Mouse (Mus musculus) CD4-positive helper T cell, adult 2 months (primary cell): Measurements from ENCODE around the gene Snx14.

Experiments
- DNase-seq: peaks from one replicate; pipeline ENCODE4 v3.0.0-alpha.2; 2012; ENCODE audit warnings: low read depth, missing footprints, low spot score

Gene Snx14

GRCm38 (mm10) chr9:88380542-88380941, 58.2 kb downstream of the Snx14 start:
- no peak for DNase-seq

GRCm38 (mm10) chr9:88380076-88380475, 58.7 kb downstream of the Snx14 start:
- DNase-seq: peak; percentile 88

- DNase-seq: peak; percentile 7
Measured at GRCm38 (mm10) chr9:88379057-88379456, 59.7 kb downstream of the Snx14 start.

- DNase-seq: no peak
Measured at GRCm38 (mm10) chr9:88377483-88377882, 61.3 kb downstream of the Snx14 start.

- no peak for DNase-seq
Measured at GRCm38 (mm10) chr9:88373001-88373400, 65.8 kb downstream of the Snx14 start.

- no peak for DNase-seq
Measured at GRCm38 (mm10) chr9:88371201-88371600, 67.6 kb downstream of the Snx14 start.

- no peak for DNase-seq
Measured at GRCm38 (mm10) chr9:88369666-88370065, 69.1 kb downstream of the Snx14 start.

- no peak for DNase-seq
Measured at GRCm38 (mm10) chr9:88368476-88368875, 70.3 kb downstream of the Snx14 start.

- DNase-seq: no peak
Measured at GRCm38 (mm10) chr9:88367751-88368150, 71.0 kb downstream of the Snx14 start.

GRCm38 (mm10) chr9:88367322-88367721, 71.4 kb downstream of the Snx14 start:
- no peak for DNase-seq

- DNase-seq: no peak
Measured at GRCm38 (mm10) chr9:88366819-88367218, 71.9 kb downstream of the Snx14 start.

GRCm38 (mm10) chr9:88366308-88366707, 72.5 kb downstream of the Snx14 start:
- peak; percentile 35 for DNase-seq

- DNase-seq: no peak
Measured at GRCm38 (mm10) chr9:88363102-88363501, 75.7 kb downstream of the Snx14 start.

GRCm38 (mm10) chr9:88362055-88362850, 76.5 kb downstream of the Snx14 start:
- DNase-seq: peak; percentile 35

GRCm38 (mm10) chr9:88361211-88361909, 77.4 kb downstream of the Snx14 start:
- DNase-seq: no peak

- DNase-seq: no peak
Measured at GRCm38 (mm10) chr9:88359140-88359539, 79.6 kb downstream of the Snx14 start.

GRCm38 (mm10) chr9:88357173-88357572, 81.6 kb downstream of the Snx14 start:
- peak; percentile 48 for DNase-seq

GRCm38 (mm10) chr9:88353459-88353858, 85.3 kb downstream of the Snx14 start:
- no peak for DNase-seq

GRCm38 (mm10) chr9:88352741-88353140, 86.0 kb downstream of the Snx14 start:
- no peak for DNase-seq

GRCm38 (mm10) chr9:88351163-88351562, 87.6 kb downstream of the Snx14 start:
- no peak for DNase-seq

- DNase-seq: no peak
Measured at GRCm38 (mm10) chr9:88350317-88350716, 88.4 kb downstream of the Snx14 start.

- DNase-seq: no peak
Measured at GRCm38 (mm10) chr9:88348623-88349022, 90.1 kb downstream of the Snx14 start.

- no peak for DNase-seq
Measured at GRCm38 (mm10) chr9:88346857-88347256, 91.9 kb downstream of the Snx14 start.
